Comparison of ENCODE assay signal across 8 mouse cellular contexts in genomic region chr1:135688686-135689085, GRCm38 (mm10). TPM values are rescaled to one million over a fixed set of nuclear protein-coding genes. Genes with fewer than 3 reads are reported as not detected.
DNase-seq lines count a peak whose midpoint lies in the region; ATAC-seq and TF ChIP-seq lines count a peak whose summit lies in the region.

No protein-coding gene starts in this region.

- intact Hi-C loops in left cerebral cortex, postnatal 14 days (cut with DNase I): no loop called here

- H3K4me1 ChIP-seq in lung, postnatal 0 days (ENCODE audit: insufficient read depth, low read depth, low read length): peaks cover 23% of the 10 kb centered on the region
- peaks cover 3% of the 10 kb centered on the region; the same call in 1 of the 2 replicates for H3K4me1 ChIP-seq in forebrain, embryonic 11.5 days (replicated peaks; ENCODE audit: control insufficient read depth, insufficient read depth, low read length)
- peaks cover 45% of the 10 kb centered on the region for H3K4me1 ChIP-seq in limb, embryonic 15.5 days
- peaks cover 33% of the 10 kb centered on the region for H3K4me1 ChIP-seq in stomach, embryonic 15.5 days

- H3K4me3 ChIP-seq in lung, postnatal 0 days (ENCODE audit: low read depth, low read length): peak overlapping the region; percentile 69
- peak overlapping the region; percentile 48 for H3K4me3 ChIP-seq in forebrain, embryonic 11.5 days (ENCODE audit: low read depth, low read length)
- H3K4me3 ChIP-seq in limb, embryonic 15.5 days: peak overlapping the region; percentile 65
- peak overlapping the region; percentile 61 for H3K4me3 ChIP-seq in stomach, embryonic 15.5 days (replicated peaks)

- peak overlapping the region; percentile 89 for H3K27ac ChIP-seq in lung, postnatal 0 days (ENCODE audit: low read length)
- H3K27ac ChIP-seq in forebrain, embryonic 11.5 days (ENCODE audit: low read depth, low read length): no peak overlapping the region
- peak overlapping the region; percentile 87 for H3K27ac ChIP-seq in limb, embryonic 15.5 days
- peak overlapping the region; percentile 82 for H3K27ac ChIP-seq in stomach, embryonic 15.5 days

- no peak overlapping the region for H3K9ac ChIP-seq in lung, postnatal 0 days (replicated peaks; ENCODE audit: low read depth)
- no peak overlapping the region; the same call in 1 of the 2 replicates for H3K9ac ChIP-seq in forebrain, embryonic 11.5 days (ENCODE audit: low read length)
- no peak overlapping the region for H3K9ac ChIP-seq in limb, embryonic 15.5 days
- H3K9ac ChIP-seq in stomach, embryonic 15.5 days: peak overlapping the region; percentile 55; the same call in 1 of the 2 replicates

- peak; percentile 30 for DNase-seq in lung, postnatal 0 days (ENCODE audit: low spot score)
- no peak for DNase-seq in lung, postnatal 36 days
- DNase-seq in forebrain, embryonic 11.5 days (ENCODE audit: low spot score): no peak
- DNase-seq in thymus, adult 18-20 months: no peak
- no peak for DNase-seq in left cerebral cortex, postnatal 14 days (ENCODE audit: low spot score in 2 of 2)
- no peak for DNase-seq in kidney, postnatal 14 days

- H3K36me3 ChIP-seq in lung, postnatal 0 days (ENCODE audit: insufficient read depth, low read length): no peaks in the 10 kb centered on the region
- H3K36me3 ChIP-seq in forebrain, embryonic 11.5 days (ENCODE audit: control insufficient read depth, insufficient read depth, low read length): no peaks in the 10 kb centered on the region
- H3K36me3 ChIP-seq in limb, embryonic 15.5 days: no peaks in the 10 kb centered on the region
- no peaks in the 10 kb centered on the region for H3K36me3 ChIP-seq in stomach, embryonic 15.5 days

- H3K4me2 ChIP-seq in lung, postnatal 0 days (replicated peaks; ENCODE audit: low read depth, low read length): peak overlapping the region; percentile 81
- H3K4me2 ChIP-seq in forebrain, embryonic 11.5 days (ENCODE audit: low read depth, low read length, severe bottlenecking): peak overlapping the region; percentile 77
- peak overlapping the region; percentile 88 for H3K4me2 ChIP-seq in limb, embryonic 15.5 days
- H3K4me2 ChIP-seq in stomach, embryonic 15.5 days: peak overlapping the region; percentile 90

- TF ChIP-seq EP300 in lung, postnatal 0 days (IDR thresholded peaks at IDR 0.05): no peak

- ATAC-seq in lung, postnatal 0 days: no peak
- no peak for ATAC-seq in forebrain, embryonic 11.5 days (replicated peaks; ENCODE audit: low FRiP score)
- no peak for ATAC-seq in limb, embryonic 15.5 days (ENCODE audit: insufficient number of reproducible peaks, low FRiP score, low TSS enrichment, low read depth)
- no peak for ATAC-seq in stomach, embryonic 15.5 days (ENCODE audit: insufficient read depth, low FRiP score, low read depth)

- H3K9me3 ChIP-seq in lung, postnatal 0 days (ENCODE audit: low read length): no peaks in the 10 kb centered on the region
- H3K9me3 ChIP-seq in forebrain, embryonic 11.5 days (ENCODE audit: control insufficient read depth, low read length): no peaks in the 10 kb centered on the region
- no peaks in the 10 kb centered on the region for H3K9me3 ChIP-seq in limb, embryonic 15.5 days
- H3K9me3 ChIP-seq in stomach, embryonic 15.5 days: no peaks in the 10 kb centered on the region

- no peak for TF ChIP-seq CTCF in lung, postnatal 0 days (IDR thresholded peaks at IDR 0.05)

- no peaks in the 10 kb centered on the region for H3K27me3 ChIP-seq in lung, postnatal 0 days (replicated peaks; ENCODE audit: insufficient read depth, low read length)
- H3K27me3 ChIP-seq in forebrain, embryonic 11.5 days (ENCODE audit: control insufficient read depth, insufficient read depth, low read length): peaks cover 14% of the 10 kb centered on the region
- peaks cover 8% of the 10 kb centered on the region; the same call in 1 of the 2 replicates for H3K27me3 ChIP-seq in limb, embryonic 15.5 days
- no peaks in the 10 kb centered on the region for H3K27me3 ChIP-seq in stomach, embryonic 15.5 days (replicated peaks)

- 15% methylated on average over 6 of the region's 6 CpGs for WGBS in lung, postnatal 0 days
- WGBS in forebrain, embryonic 11.5 days: 6% methylated on average over 6 of the region's 6 CpGs
- WGBS in limb, embryonic 15.5 days: 21% methylated on average over 6 of the region's 6 CpGs
- 18% methylated on average over 6 of the region's 6 CpGs for WGBS in stomach, embryonic 15.5 days

RNA-seq across cellular contexts. Expression of gene Csrp1, which starts 31.2 kb away (rescaled TPM):
- 449 and 545 TPM in 2 replicates for polyA plus RNA-seq in lung, postnatal 0 days (2015; fragmentation: Nextera tagmentation; extraction: Ambion mirVana)
- polyA plus RNA-seq in forebrain, embryonic 11.5 days (2014; fragmentation: Nextera tagmentation; extraction: Ambion mirVana): 37.1 and 39.1 TPM in 2 replicates
- polyA plus RNA-seq in limb, embryonic 15.5 days (2015; fragmentation: Nextera tagmentation; extraction: Ambion mirVana): 89.7 and 104 TPM in 2 replicates
- polyA plus RNA-seq in stomach, embryonic 15.5 days (2015; fragmentation: Nextera tagmentation; extraction: Ambion mirVana): 225 and 236 TPM in 2 replicates
- 100 to 1,000 TPM; 133 to 136 TPM for total RNA-seq in left cerebral cortex, postnatal 14 days (2021)
